Mouse (Mus musculus): ENCODE measurements around the gene Susd6. TPM values are rescaled to one million over a fixed set of nuclear protein-coding genes. Genes with fewer than 3 reads are reported as not detected.

The Susd6 gene
- polyA plus RNA-seq, 2 experiments: 11.1 to 11.6 TPM

- no peak overlapping the region for H3K4me3 ChIP-seq (ENCODE audit: insufficient read depth in 1 of 2, low read depth in 2 of 2, low read length in 2 of 2)
- H3K27me3 ChIP-seq (ENCODE audit: control insufficient read depth, insufficient read depth, low read length): no peaks in the 10 kb centered on the region
- peak overlapping the region; percentile 46 for H3K4me2 ChIP-seq (ENCODE audit: low read depth)
- DNase-seq (ENCODE audit: low read depth in 3 of 3, low spot score in 3 of 3) (peak in 2 of 3 experiments; percentile 49 to 52), ATAC-seq (ENCODE audit: insufficient read depth) (peak; percentile 17)
- H3K4me1 ChIP-seq (replicated peaks; ENCODE audit: control insufficient read depth in 2 of 2, insufficient read depth in 2 of 2, low read length in 1 of 2): peaks cover 37 to 41% of the 10 kb centered on the region in 2 experiments
- no peaks in the 10 kb centered on the region for H3K9me3 ChIP-seq (ENCODE audit: control insufficient read depth, low read length)
- peak overlapping the region; percentile 50 for H3K9ac ChIP-seq (replicated peaks)
- peak overlapping the region; percentile 91 for H3K27ac ChIP-seq
- TF ChIP-seq CTCF (IDR thresholded peaks at IDR 0.05; ENCODE audit: low read depth): no peak
- TF ChIP-seq EP300 (IDR thresholded peaks at IDR 0.05; ENCODE audit: low read depth): no peak
- H3K36me3 ChIP-seq (replicated peaks; ENCODE audit: control insufficient read depth, insufficient read depth, low read depth): no peaks in the 10 kb centered on the region
- WGBS (ENCODE audit: insufficient replicate concordance): 9% methylated on average over 4 of the region's 4 CpGs
These were observed 14.2 kb upstream of the Susd6 start for GRCm38 (mm10) chr12:80776046-80776634.

GRCm38 (mm10) chr12:80778188-80778936, 11.9 kb upstream of the Susd6 start:
- peak overlapping the region; percentile 24 to 25 for H3K4me3 ChIP-seq (ENCODE audit: insufficient read depth in 1 of 2, low read depth in 2 of 2, low read length in 2 of 2)
- H3K4me1 ChIP-seq (replicated peaks; ENCODE audit: control insufficient read depth in 2 of 2, insufficient read depth in 2 of 2, low read length in 1 of 2): peaks cover 37 to 41% of the 10 kb centered on the region in 2 experiments
- peak overlapping the region; percentile 69 for H3K4me2 ChIP-seq (ENCODE audit: low read depth)
- H3K36me3 ChIP-seq (replicated peaks; ENCODE audit: control insufficient read depth, insufficient read depth, low read depth): no peaks in the 10 kb centered on the region
- H3K9me3 ChIP-seq (ENCODE audit: control insufficient read depth, low read length): no peaks in the 10 kb centered on the region
- 9% methylated on average over 16 of the region's 16 CpGs for WGBS (ENCODE audit: insufficient replicate concordance)
- H3K27ac ChIP-seq: peak overlapping the region; percentile 91
- ATAC-seq (ENCODE audit: insufficient read depth): peak; percentile 99
- peak; percentile 20; the same call in 1 of the 2 replicates for TF ChIP-seq CTCF (IDR thresholded peaks at IDR 0.05; ENCODE audit: low read depth)
- TF ChIP-seq EP300 (IDR thresholded peaks at IDR 0.05; ENCODE audit: low read depth): peak; percentile 97
- no peaks in the 10 kb centered on the region for H3K27me3 ChIP-seq (ENCODE audit: control insufficient read depth, insufficient read depth, low read length)
- peak overlapping the region; percentile 64 for H3K9ac ChIP-seq (replicated peaks)
- peak; percentile 95 to 97 (median 96) for DNase-seq (ENCODE audit: low read depth in 3 of 3, low spot score in 3 of 3)

DNA sequence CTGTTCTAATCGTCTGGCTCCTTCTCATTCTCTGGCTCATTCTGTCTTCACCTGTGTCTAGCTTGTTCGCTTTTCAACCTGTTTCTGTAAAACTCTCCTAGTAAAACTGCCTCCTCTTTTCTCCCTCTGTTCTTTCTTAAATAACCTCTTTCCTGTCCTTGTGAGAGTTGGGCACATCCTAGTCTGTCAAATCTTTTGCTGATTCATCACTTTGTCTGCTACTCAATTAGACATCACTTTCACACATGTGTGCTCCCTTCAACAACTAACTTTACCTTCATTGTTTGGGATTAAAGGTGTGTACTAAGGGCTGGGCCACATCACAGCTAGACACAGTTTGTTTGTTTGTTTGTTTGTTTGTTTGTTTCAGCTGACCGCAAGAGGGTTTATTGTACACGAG, 10.6 kb upstream of the Susd6 start:
- H3K9me3 ChIP-seq (ENCODE audit: control insufficient read depth, low read length): no peaks in the 10 kb centered on the region
- peaks cover 45 to 50% of the 10 kb centered on the region in 2 experiments for H3K4me1 ChIP-seq (replicated peaks; ENCODE audit: control insufficient read depth in 2 of 2, insufficient read depth in 2 of 2, low read length in 1 of 2)
- WGBS (ENCODE audit: insufficient replicate concordance): 86% methylated on average over 4 of the region's 4 CpGs
- H3K27me3 ChIP-seq (ENCODE audit: control insufficient read depth, insufficient read depth, low read length): no peaks in the 10 kb centered on the region
- no peak overlapping the region for H3K4me2 ChIP-seq (ENCODE audit: low read depth)
- no peak overlapping the region for H3K9ac ChIP-seq (replicated peaks)
- H3K4me3 ChIP-seq (ENCODE audit: insufficient read depth in 1 of 2, low read depth in 2 of 2, low read length in 2 of 2): no peak overlapping the region
- H3K36me3 ChIP-seq (replicated peaks; ENCODE audit: control insufficient read depth, insufficient read depth, low read depth): no peaks in the 10 kb centered on the region
- no peak for TF ChIP-seq EP300 (IDR thresholded peaks at IDR 0.05; ENCODE audit: low read depth)
- TF ChIP-seq CTCF (IDR thresholded peaks at IDR 0.05; ENCODE audit: low read depth): no peak
- peak overlapping the region; percentile 91 for H3K27ac ChIP-seq
- ATAC-seq (ENCODE audit: insufficient read depth): no peak
- DNase-seq (ENCODE audit: low read depth in 3 of 3, low spot score in 3 of 3): no peak

GRCm38 (mm10) chr12:80782190-80782589, 8.1 kb upstream of the Susd6 start:
- Histone ChIP-seq H3K27me3 (ENCODE audit: control insufficient read depth, insufficient read depth, low read length) (no peaks in the 10 kb centered on the region), H3K4me2 (ENCODE audit: low read depth) (no peak overlapping the region), H3K36me3 (replicated peaks; ENCODE audit: control insufficient read depth, insufficient read depth, low read depth) (no peaks in the 10 kb centered on the region), H3K27ac (no peak overlapping the region), H3K4me1 (replicated peaks; ENCODE audit: control insufficient read depth in 2 of 2, insufficient read depth in 2 of 2, low read length in 1 of 2) (peaks cover 40 to 48% of the 10 kb centered on the region in 2 experiments), H3K9ac (replicated peaks) (no peak overlapping the region), H3K4me3 (ENCODE audit: insufficient read depth in 1 of 2, low read depth in 2 of 2, low read length in 2 of 2) (no peak overlapping the region), H3K9me3 (ENCODE audit: control insufficient read depth, low read length) (no peaks in the 10 kb centered on the region)
- TF ChIP-seq CTCF (IDR thresholded peaks at IDR 0.05; ENCODE audit: low read depth) (no peak), EP300 (IDR thresholded peaks at IDR 0.05; ENCODE audit: low read depth) (no peak)
- DNase-seq (ENCODE audit: low read depth in 3 of 3, low spot score in 3 of 3) (no peak), ATAC-seq (ENCODE audit: insufficient read depth) (no peak)
- 61% methylated on average over 3 of the region's 3 CpGs for WGBS (ENCODE audit: insufficient replicate concordance)

- H3K27ac ChIP-seq: no peak overlapping the region
- peak; percentile 26; the same call in 1 of the 2 replicates for TF ChIP-seq CTCF (IDR thresholded peaks at IDR 0.05; ENCODE audit: low read depth)
- no peak for TF ChIP-seq EP300 (IDR thresholded peaks at IDR 0.05; ENCODE audit: low read depth)
- peaks cover 37 to 47% of the 10 kb centered on the region in 2 experiments for H3K4me1 ChIP-seq (replicated peaks; ENCODE audit: control insufficient read depth in 2 of 2, insufficient read depth in 2 of 2, low read length in 1 of 2)
- H3K9me3 ChIP-seq (ENCODE audit: control insufficient read depth, low read length): no peaks in the 10 kb centered on the region
- no peaks in the 10 kb centered on the region for H3K36me3 ChIP-seq (replicated peaks; ENCODE audit: control insufficient read depth, insufficient read depth, low read depth)
- ATAC-seq (ENCODE audit: insufficient read depth): no peak
- no peak overlapping the region for H3K4me3 ChIP-seq (ENCODE audit: insufficient read depth in 1 of 2, low read depth in 2 of 2, low read length in 2 of 2)
- 58% methylated on average over 3 of the region's 3 CpGs for WGBS (ENCODE audit: insufficient replicate concordance)
- no peak overlapping the region for H3K4me2 ChIP-seq (ENCODE audit: low read depth)
- no peaks in the 10 kb centered on the region for H3K27me3 ChIP-seq (ENCODE audit: control insufficient read depth, insufficient read depth, low read length)
- H3K9ac ChIP-seq (replicated peaks): no peak overlapping the region
- no peak for DNase-seq (ENCODE audit: low read depth in 3 of 3, low spot score in 3 of 3)
These were observed 7.4 kb upstream of the Susd6 start for GRCm38 (mm10) chr12:80782892-80783291.

Data from liver, embryonic 14.5 days (tissue).